Mouse (Mus musculus) ES-Bruce4 (cell line): Measurements from ENCODE around the gene Fam149a.

Experiments used
- CTCF ChIP-seq: IDR thresholded peaks from one replicate; pipeline ENCODE4 v1.8.1; 2011; ENCODE audit warnings: low read depth, low read length
- POLR2A ChIP-seq: IDR thresholded peaks from one replicate; pipeline ENCODE4 v1.8.1; 2011; ENCODE audit warnings: low read length; ENCODE audit not compliant: insufficient read depth

- no peak for TF ChIP-seq POLR2A
- TF ChIP-seq CTCF, result no peak
These were observed 27.6 kb upstream of the Fam149a start for GRCm38 (mm10) chr8:45409702-45410101.
